Comparison of ENCODE assay signal across 12 mouse cellular contexts in genomic region chr8:94869146-94869545, GRCm38 (mm10). TPM values are rescaled to one million over a fixed set of nuclear protein-coding genes. Genes with fewer than 3 reads are reported as not detected.
DNase-seq lines count a peak whose midpoint lies in the region; ATAC-seq and TF ChIP-seq lines count a peak whose summit lies in the region.
"Had no signal": no experiment of that assay in that cellular context is flagged by ENCODE, and none has a peak within 500 bp of the region (broad histone marks: within the 10 kb centered on the region; RNA-seq: fewer than 3 reads in every experiment).

No protein-coding gene starts in this region.

- no peak for TF ChIP-seq CTCF in cerebellum, adult 2 months (IDR thresholded peaks at IDR 0.05; ENCODE audit: borderline replicate concordance, insufficient read depth, low read depth, low read length)

- peak overlapping the region; percentile 57 for H3K9ac ChIP-seq in heart, embryonic 12.5 days
- H3K9ac ChIP-seq in embryonic facial prominence, embryonic 12.5 days = no peak overlapping the region
- H3K9ac ChIP-seq in hindbrain, embryonic 12.5 days = peak overlapping the region; percentile 44
- H3K9ac ChIP-seq in midbrain, embryonic 15.5 days = peak overlapping the region; percentile 87
- H3K9ac ChIP-seq: liver, embryonic 14.5 days had no signal

- H3K4me1 ChIP-seq in heart, embryonic 12.5 days (replicated peaks) = peaks cover 68% of the 10 kb centered on the region
- H3K4me1 ChIP-seq in embryonic facial prominence, embryonic 12.5 days = peaks cover 29% of the 10 kb centered on the region
- peaks cover 40% of the 10 kb centered on the region for H3K4me1 ChIP-seq in hindbrain, embryonic 12.5 days
- H3K4me1 ChIP-seq in midbrain, embryonic 15.5 days = peaks cover 44% of the 10 kb centered on the region
- peaks cover 19% of the 10 kb centered on the region for H3K4me1 ChIP-seq in cerebellum, adult 2 months (ENCODE audit: control insufficient read depth, insufficient read depth, low read length)

- DNase-seq in heart, postnatal 4 days = no peak
- DNase-seq in retina, postnatal 1 day = no peak
- no peak for DNase-seq in cerebellum, adult 2 months
- DNase-seq: gastrocnemius, postnatal 10 days; kidney, postnatal 36 days; thymus, postnatal 4 days had no signal

- peaks cover 58% of the 10 kb centered on the region for H3K36me3 ChIP-seq in heart, embryonic 12.5 days
- H3K36me3 ChIP-seq in embryonic facial prominence, embryonic 12.5 days = peaks cover 30% of the 10 kb centered on the region
- H3K36me3 ChIP-seq in hindbrain, embryonic 12.5 days = peaks cover 33% of the 10 kb centered on the region
- H3K36me3 ChIP-seq in midbrain, embryonic 15.5 days (replicated peaks) = peaks cover 20% of the 10 kb centered on the region

- peak overlapping the region; percentile 35 for H3K27ac ChIP-seq in heart, embryonic 12.5 days (ENCODE audit: poor library complexity, severe bottlenecking)
- H3K27ac ChIP-seq in embryonic facial prominence, embryonic 12.5 days = no peak overlapping the region
- no peak overlapping the region; the same call in 1 of the 2 replicates for H3K27ac ChIP-seq in hindbrain, embryonic 12.5 days
- peak overlapping the region; percentile 81 for H3K27ac ChIP-seq in midbrain, embryonic 15.5 days
- H3K27ac ChIP-seq in cerebellum, adult 2 months (ENCODE audit: insufficient read depth, low read length) = no peak overlapping the region
- H3K27ac ChIP-seq: liver, embryonic 14.5 days had no signal

- TF ChIP-seq POLR2A in cerebellum, adult 2 months (IDR thresholded peaks at IDR 0.05; ENCODE audit: borderline replicate concordance, insufficient read depth, low read length) = no peak

- 38% methylated on average over 7 of the region's 7 CpGs for whole genome bisulfite sequencing in heart, embryonic 12.5 days
- 49% methylated on average over 7 of the region's 7 CpGs for WGBS in embryonic facial prominence, embryonic 12.5 days
- WGBS in hindbrain, embryonic 12.5 days = 54% methylated on average over 7 of the region's 7 CpGs
- 56% methylated on average over 7 of the region's 7 CpGs for WGBS in midbrain, embryonic 15.5 days
- WGBS in cerebellum, adult 2 months = 32% methylated on average over 7 of the region's 7 CpGs

- peak overlapping the region; percentile 90 for H3K4me2 ChIP-seq in heart, embryonic 12.5 days
- H3K4me2 ChIP-seq in embryonic facial prominence, embryonic 12.5 days (replicated peaks) = 0 out of 2 replicates have a peak overlapping the region, but pooled peaks have one; percentile 1
- H3K4me2 ChIP-seq in hindbrain, embryonic 12.5 days (replicated peaks) = peak overlapping the region; percentile 78
- H3K4me2 ChIP-seq in midbrain, embryonic 15.5 days = peak overlapping the region; percentile 89

- H3K9me3 ChIP-seq in heart, embryonic 12.5 days (replicated peaks) = no peaks in the 10 kb centered on the region
- H3K9me3 ChIP-seq in embryonic facial prominence, embryonic 12.5 days = no peaks in the 10 kb centered on the region
- H3K9me3 ChIP-seq in hindbrain, embryonic 12.5 days (replicated peaks) = no peaks in the 10 kb centered on the region
- H3K9me3 ChIP-seq in midbrain, embryonic 15.5 days = no peaks in the 10 kb centered on the region

- ATAC-seq in heart, embryonic 12.5 days (ENCODE audit: insufficient number of reproducible peaks, low FRiP score) = peak; percentile 7; the same call in 1 of the 2 replicates
- ATAC-seq in embryonic facial prominence, embryonic 12.5 days (ENCODE audit: insufficient number of reproducible peaks, insufficient read depth, low FRiP score, low TSS enrichment) = no peak
- ATAC-seq in hindbrain, embryonic 12.5 days (ENCODE audit: low FRiP score) = no peak
- ATAC-seq in midbrain, embryonic 15.5 days (replicated peaks) = no peak
- ATAC-seq in inflammation-experienced regulatory T-cells, adult 6 months = no peak

- H3K27me3 ChIP-seq in heart, embryonic 12.5 days (replicated peaks) = no peaks in the 10 kb centered on the region
- peaks cover 9% of the 10 kb centered on the region; the same call in 1 of the 2 replicates for H3K27me3 ChIP-seq in embryonic facial prominence, embryonic 12.5 days
- H3K27me3 ChIP-seq in hindbrain, embryonic 12.5 days = peaks cover 16% of the 10 kb centered on the region
- peaks cover 5% of the 10 kb centered on the region for H3K27me3 ChIP-seq in midbrain, embryonic 15.5 days (replicated peaks)
- no peaks in the 10 kb centered on the region for H3K27me3 ChIP-seq in cerebellum, adult 2 months (ENCODE audit: control insufficient read depth, insufficient read depth, low read length)

- H3K4me3 ChIP-seq in heart, embryonic 12.5 days = 0 out of 2 replicates have a peak overlapping the region, but pooled peaks have one; percentile 44
- no peak overlapping the region for H3K4me3 ChIP-seq in embryonic facial prominence, embryonic 12.5 days
- peak overlapping the region; percentile 54 for H3K4me3 ChIP-seq in hindbrain, embryonic 12.5 days
- peak overlapping the region; percentile 77 for H3K4me3 ChIP-seq in midbrain, embryonic 15.5 days
- no peak overlapping the region for H3K4me3 ChIP-seq in cerebellum, adult 2 months (replicated peaks; ENCODE audit: insufficient read depth, low read depth, low read length)

RNA-seq across cellular contexts. Expression of gene Dok4, which starts 7.0 kb away (rescaled TPM):
- 53.3 and 54.2 TPM in 2 replicates for polyA plus RNA-seq in heart, embryonic 12.5 days (2016; fragmentation: Nextera tagmentation; extraction: Ambion mirVana)
- total RNA-seq in heart, postnatal 4 days (2021) = 10 to 100 TPM; 34.2 to 39.5 TPM
- polyA plus RNA-seq in embryonic facial prominence, embryonic 12.5 days (2016; fragmentation: Nextera tagmentation; extraction: Ambion mirVana) = 23.0 and 25.1 TPM in 2 replicates
- 28.4 and 29.9 TPM in 2 replicates for polyA plus RNA-seq in hindbrain, embryonic 12.5 days (2016; fragmentation: Nextera tagmentation; extraction: Ambion mirVana)
- 92.9 and 99.7 TPM in 2 replicates for polyA plus RNA-seq in midbrain, embryonic 15.5 days (2015; fragmentation: Nextera tagmentation; extraction: Ambion mirVana)
- polyA plus RNA-seq in inflammation-experienced regulatory T-cells, adult 6 months (2017; shearing (Covaris generic)) = under 1 TPM; 0.35 to 0.50 (median 0.50) TPM
- polyA plus RNA-seq in cerebellum, adult 2 months (2012; rRNA removed) = 12.1 and 12.5 TPM in 2 replicates

RNA-seq across cellular contexts. Expression of gene Polr2c, which starts 11.9 kb away (rescaled TPM):
- 122 and 126 TPM in 2 replicates for polyA plus RNA-seq in heart, embryonic 12.5 days (2016; fragmentation: Nextera tagmentation; extraction: Ambion mirVana)
- total RNA-seq in heart, postnatal 4 days (2021) = 10 to 100 TPM; 63.3 to 74.8 TPM
- polyA plus RNA-seq in embryonic facial prominence, embryonic 12.5 days (2016; fragmentation: Nextera tagmentation; extraction: Ambion mirVana) = 145 and 154 TPM in 2 replicates
- polyA plus RNA-seq in hindbrain, embryonic 12.5 days (2016; fragmentation: Nextera tagmentation; extraction: Ambion mirVana) = 120 and 129 TPM in 2 replicates
- polyA plus RNA-seq in midbrain, embryonic 15.5 days (2015; fragmentation: Nextera tagmentation; extraction: Ambion mirVana) = 117 and 122 TPM in 2 replicates
- polyA plus RNA-seq in inflammation-experienced regulatory T-cells, adult 6 months (2017; shearing (Covaris generic)) = 100 to 1,000 TPM in 2 of 3 experiments, 10 to 100 TPM in 1; 85.4 to 108 (median 104) TPM
- polyA plus RNA-seq in cerebellum, adult 2 months (2012; rRNA removed) = 154 and 166 TPM in 2 replicates

RNA-seq across cellular contexts. Expression of gene Ciapin1, which starts 31.0 kb away (rescaled TPM):
- 102 and 109 TPM in 2 replicates for polyA plus RNA-seq in heart, embryonic 12.5 days (2016; fragmentation: Nextera tagmentation; extraction: Ambion mirVana)
- total RNA-seq in heart, postnatal 4 days (2021) = 10 to 100 TPM; 84.5 to 91.1 TPM
- 141 and 144 TPM in 2 replicates for polyA plus RNA-seq in embryonic facial prominence, embryonic 12.5 days (2016; fragmentation: Nextera tagmentation; extraction: Ambion mirVana)
- polyA plus RNA-seq in hindbrain, embryonic 12.5 days (2016; fragmentation: Nextera tagmentation; extraction: Ambion mirVana) = 169 and 178 TPM in 2 replicates
- polyA plus RNA-seq in midbrain, embryonic 15.5 days (2015; fragmentation: Nextera tagmentation; extraction: Ambion mirVana) = 211 and 217 TPM in 2 replicates
- 100 to 1,000 TPM; 107 to 149 (median 110) TPM for polyA plus RNA-seq in inflammation-experienced regulatory T-cells, adult 6 months (2017; shearing (Covaris generic))
- 58.2 and 58.4 TPM in 2 replicates for polyA plus RNA-seq in cerebellum, adult 2 months (2012; rRNA removed)

RNA-seq across cellular contexts. Expression of gene Coq9, which starts 31.0 kb away (rescaled TPM):
- 118 and 121 TPM in 2 replicates for polyA plus RNA-seq in heart, embryonic 12.5 days (2016; fragmentation: Nextera tagmentation; extraction: Ambion mirVana)
- total RNA-seq in heart, postnatal 4 days (2021) = 100 to 1,000 TPM; 237 to 239 TPM
- polyA plus RNA-seq in embryonic facial prominence, embryonic 12.5 days (2016; fragmentation: Nextera tagmentation; extraction: Ambion mirVana) = 61.8 and 66.3 TPM in 2 replicates
- polyA plus RNA-seq in hindbrain, embryonic 12.5 days (2016; fragmentation: Nextera tagmentation; extraction: Ambion mirVana) = 52.6 and 55.3 TPM in 2 replicates
- polyA plus RNA-seq in midbrain, embryonic 15.5 days (2015; fragmentation: Nextera tagmentation; extraction: Ambion mirVana) = 56.8 and 58.3 TPM in 2 replicates
- 10 to 100 TPM; 35.5 to 40.6 (median 37.5) TPM for polyA plus RNA-seq in inflammation-experienced regulatory T-cells, adult 6 months (2017; shearing (Covaris generic))
- 155 and 163 TPM in 2 replicates for polyA plus RNA-seq in cerebellum, adult 2 months (2012; rRNA removed)

RNA-seq across cellular contexts. Expression of gene Ccdc102a, which starts 48.8 kb away (rescaled TPM):
- 26.2 and 28.2 TPM in 2 replicates for polyA plus RNA-seq in heart, embryonic 12.5 days (2016; fragmentation: Nextera tagmentation; extraction: Ambion mirVana)
- 10 to 100 TPM; 18.1 to 19.4 TPM for total RNA-seq in heart, postnatal 4 days (2021)
- polyA plus RNA-seq in embryonic facial prominence, embryonic 12.5 days (2016; fragmentation: Nextera tagmentation; extraction: Ambion mirVana) = 51.5 and 51.9 TPM in 2 replicates
- polyA plus RNA-seq in hindbrain, embryonic 12.5 days (2016; fragmentation: Nextera tagmentation; extraction: Ambion mirVana) = 30.8 and 30.9 TPM in 2 replicates
- polyA plus RNA-seq in midbrain, embryonic 15.5 days (2015; fragmentation: Nextera tagmentation; extraction: Ambion mirVana) = 4.9 and 6.0 TPM in 2 replicates
- 1 to 10 TPM in 1 of 3 experiments, under 1 TPM in 2; 0.24 to 1.0 (median 0.25) TPM for polyA plus RNA-seq in inflammation-experienced regulatory T-cells, adult 6 months (2017; shearing (Covaris generic))
- polyA plus RNA-seq in cerebellum, adult 2 months (2012; rRNA removed) = 3.0 and 3.2 TPM in 2 replicates

Comparison
In these comparisons a context has a peak if more than half of its experiments do, and no peak if none do; other contexts are left out.
1. H3K27ac ChIP-seq: peak in heart, embryonic 12.5 days (single experiment) and midbrain, embryonic 15.5 days (single experiment); none in embryonic facial prominence, embryonic 12.5 days (single experiment), hindbrain, embryonic 12.5 days (single experiment) and cerebellum, adult 2 months (single experiment).
2. H3K4me2 ChIP-seq: peak in every context shown above with its lines; median percentile 90 in heart, embryonic 12.5 days; 89 in midbrain, embryonic 15.5 days; 78 in hindbrain, embryonic 12.5 days; 1 in embryonic facial prominence, embryonic 12.5 days.
3. H3K4me3 ChIP-seq: peak in heart, embryonic 12.5 days (single experiment), hindbrain, embryonic 12.5 days (single experiment) and midbrain, embryonic 15.5 days (single experiment); none in embryonic facial prominence, embryonic 12.5 days (single experiment) and cerebellum, adult 2 months (single experiment).